Mouse (Mus musculus): Measurements from ENCODE around the gene N4bp2.

GRCm38 (mm10) chr5:65761921-65762320 lies 1.4 kb upstream of the N4bp2 start:
- TF ChIP-seq EP300 (IDR thresholded peaks at IDR 0.05; ENCODE audit: insufficient read depth, low read depth, low read length) (no peak), CTCF (IDR thresholded peaks at IDR 0.05; ENCODE audit: low read depth, low read length) (no peak), POLR2A (IDR thresholded peaks at IDR 0.05; ENCODE audit: insufficient read depth, low read length) (no peak)
